Mouse (Mus musculus): ENCODE measurements at regions not wholly inside any gene's neighbourhood (a gene's known extent, or its start where the extent isn't known, plus 50 kb on each side); places are given as distances from the start of the nearest gene placed in this dataset.

GRCm38 (mm10) chr2:48563636-48564035 lies 250.3 kb upstream of the Acvr2a start:
- no peak overlapping the region for H3K4me2 ChIP-seq
- H3K9ac ChIP-seq = no peak overlapping the region
- no peaks in the 10 kb centered on the region for H3K36me3 ChIP-seq
- no peak overlapping the region for H3K27ac ChIP-seq (replicated peaks)
- H3K4me3 ChIP-seq = no peak overlapping the region
- no peaks in the 10 kb centered on the region for H3K4me1 ChIP-seq (replicated peaks)
- H3K27me3 ChIP-seq = no peaks in the 10 kb centered on the region
- WGBS = 89% methylated on average over 3 of the region's 3 CpGs
- H3K9me3 ChIP-seq = no peaks in the 10 kb centered on the region
- ATAC-seq (ENCODE audit: low read depth) = no peak

DNA sequence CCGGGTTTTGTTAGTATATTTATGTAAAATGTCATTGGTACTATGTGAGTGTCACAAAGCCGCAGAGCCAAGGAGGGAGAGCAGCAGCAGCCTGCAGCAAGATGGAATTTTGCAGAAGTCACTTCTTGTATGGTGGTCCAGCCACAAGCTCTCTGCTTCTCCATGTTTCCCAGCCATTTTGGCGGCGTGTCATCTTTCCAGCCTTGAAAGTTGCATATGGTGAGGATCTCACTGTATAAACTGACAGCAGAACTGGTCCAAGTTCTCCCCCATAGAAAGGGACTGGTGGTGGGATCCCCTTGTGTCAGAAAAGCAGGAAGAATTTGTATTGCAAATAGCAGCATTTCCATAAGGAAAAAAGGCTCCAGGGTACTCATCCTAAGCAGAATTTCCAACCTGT lies 249.7 kb upstream of the Acvr2a start:
- H3K4me3 ChIP-seq = no peak overlapping the region
- no peaks in the 10 kb centered on the region for H3K4me1 ChIP-seq (replicated peaks)
- no peaks in the 10 kb centered on the region for H3K9me3 ChIP-seq
- no peak overlapping the region for H3K4me2 ChIP-seq
- no peaks in the 10 kb centered on the region for H3K27me3 ChIP-seq
- H3K9ac ChIP-seq = no peak overlapping the region
- no peak overlapping the region for H3K27ac ChIP-seq (replicated peaks)
- WGBS = 92% methylated on average over 4 of the region's 4 CpGs
- H3K36me3 ChIP-seq = no peaks in the 10 kb centered on the region
- ATAC-seq (ENCODE audit: low read depth) = no peak

DNA sequence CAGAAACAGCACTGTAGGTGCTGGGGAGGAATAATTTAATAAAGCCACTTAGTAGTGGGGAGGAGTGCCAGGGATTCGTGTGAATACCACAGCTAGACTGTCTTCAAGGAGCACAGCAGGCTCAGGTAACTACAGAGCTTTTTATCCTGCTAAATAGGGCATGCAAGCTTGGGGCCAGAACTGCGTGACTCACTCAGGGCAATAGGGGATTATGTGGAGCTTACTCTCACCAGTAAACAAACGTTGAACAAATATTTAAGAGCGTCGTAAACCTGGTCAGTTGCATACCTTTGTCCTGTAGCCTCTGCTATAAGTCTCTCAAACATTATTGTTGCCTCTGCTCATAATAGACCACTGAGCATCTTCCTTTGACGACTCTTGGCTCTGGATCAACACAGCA lies 246.0 kb upstream of the Acvr2a start:
- Histone ChIP-seq H3K27me3 (no peaks in the 10 kb centered on the region), H3K9me3 (no peaks in the 10 kb centered on the region), H3K36me3 (no peaks in the 10 kb centered on the region), H3K4me3 (no peak overlapping the region), H3K9ac (no peak overlapping the region), H3K4me2 (no peak overlapping the region), H3K27ac (replicated peaks) (no peak overlapping the region), H3K4me1 (replicated peaks) (no peaks in the 10 kb centered on the region)
- 60% methylated on average over 6 of the region's 6 CpGs for WGBS
- no peak for ATAC-seq (ENCODE audit: low read depth)

- no peak overlapping the region for H3K4me3 ChIP-seq
- 58% methylated on average over 7 of the region's 7 CpGs for whole genome bisulfite sequencing
- no peaks in the 10 kb centered on the region for H3K27me3 ChIP-seq
- no peak overlapping the region for H3K4me2 ChIP-seq
- H3K9ac ChIP-seq = no peak overlapping the region
- H3K4me1 ChIP-seq (replicated peaks) = no peaks in the 10 kb centered on the region
- no peaks in the 10 kb centered on the region for H3K36me3 ChIP-seq
- no peak overlapping the region for H3K27ac ChIP-seq (replicated peaks)
- no peaks in the 10 kb centered on the region for H3K9me3 ChIP-seq
- ATAC-seq (ENCODE audit: low read depth) = no peak
Observed at GRCm38 (mm10) chr2:48586162-48586830, 227.6 kb upstream of the Acvr2a start.

GRCm38 (mm10) chr2:48586831-48587169 lies 227.1 kb upstream of the Acvr2a start:
- no peak overlapping the region for H3K4me3 ChIP-seq
- no peaks in the 10 kb centered on the region for H3K4me1 ChIP-seq (replicated peaks)
- H3K27me3 ChIP-seq = no peaks in the 10 kb centered on the region
- H3K9ac ChIP-seq = no peak overlapping the region
- no peak overlapping the region for H3K4me2 ChIP-seq
- H3K36me3 ChIP-seq = no peaks in the 10 kb centered on the region
- H3K27ac ChIP-seq (replicated peaks) = no peak overlapping the region
- H3K9me3 ChIP-seq = no peaks in the 10 kb centered on the region
- 53% methylated on average over 4 of the region's 4 CpGs for WGBS
- ATAC-seq (ENCODE audit: low read depth) = no peak

DNA sequence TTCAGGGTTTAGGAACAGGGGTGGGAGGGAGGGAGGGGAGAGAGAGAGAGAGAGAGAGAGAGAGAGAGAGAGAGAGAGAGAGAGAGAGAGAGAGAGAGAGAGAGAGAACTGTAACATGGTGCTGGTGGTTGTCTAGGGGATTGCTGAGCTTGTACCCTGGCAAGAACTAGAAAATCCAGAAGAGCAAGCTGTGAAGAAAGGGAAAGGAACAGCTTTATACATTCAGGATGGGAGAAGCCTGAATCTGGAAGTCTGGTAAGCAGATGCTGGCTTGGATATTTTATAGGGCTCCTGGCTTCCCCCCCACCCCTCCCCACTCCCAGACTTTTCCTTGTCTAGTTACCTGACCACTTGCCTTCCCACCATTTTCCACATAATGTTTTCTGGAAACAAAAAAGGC lies 224.2 kb upstream of the Acvr2a start:
- no peaks in the 10 kb centered on the region for H3K4me1 ChIP-seq (replicated peaks)
- no peak overlapping the region for H3K4me2 ChIP-seq
- no peaks in the 10 kb centered on the region for H3K36me3 ChIP-seq
- no peak overlapping the region for H3K9ac ChIP-seq
- H3K27ac ChIP-seq (replicated peaks) = no peak overlapping the region
- no peaks in the 10 kb centered on the region for H3K9me3 ChIP-seq
- no peaks in the 10 kb centered on the region for H3K27me3 ChIP-seq
- no peak overlapping the region for H3K4me3 ChIP-seq
- no peak for ATAC-seq (ENCODE audit: low read depth)

GRCm38 (mm10) chr2:48597793-48598583 lies 215.9 kb upstream of the Acvr2a start:
- no peak overlapping the region for H3K27ac ChIP-seq (replicated peaks)
- H3K27me3 ChIP-seq = no peaks in the 10 kb centered on the region
- H3K9ac ChIP-seq = no peak overlapping the region
- H3K4me3 ChIP-seq = no peak overlapping the region
- H3K4me2 ChIP-seq = no peak overlapping the region
- no peaks in the 10 kb centered on the region for H3K36me3 ChIP-seq
- no peak for ATAC-seq (ENCODE audit: low read depth)
- peaks cover 3% of the 10 kb centered on the region; the same call in 1 of the 2 replicates for H3K4me1 ChIP-seq (replicated peaks)
- WGBS = 22% methylated on average over 5 of the region's 5 CpGs
- H3K9me3 ChIP-seq = no peaks in the 10 kb centered on the region

GRCm38 (mm10) chr2:48599367-48599766 lies 214.5 kb upstream of the Acvr2a start:
- H3K4me1 ChIP-seq (replicated peaks) = peaks cover 3% of the 10 kb centered on the region; the same call in 1 of the 2 replicates
- ATAC-seq (ENCODE audit: low read depth) = no peak
- H3K36me3 ChIP-seq = no peaks in the 10 kb centered on the region
- H3K4me2 ChIP-seq = no peak overlapping the region
- H3K9me3 ChIP-seq = no peaks in the 10 kb centered on the region
- H3K4me3 ChIP-seq = no peak overlapping the region
- WGBS = 77% methylated on average over 5 of the region's 5 CpGs
- H3K27ac ChIP-seq (replicated peaks) = no peak overlapping the region
- no peaks in the 10 kb centered on the region for H3K27me3 ChIP-seq
- H3K9ac ChIP-seq = no peak overlapping the region

DNA sequence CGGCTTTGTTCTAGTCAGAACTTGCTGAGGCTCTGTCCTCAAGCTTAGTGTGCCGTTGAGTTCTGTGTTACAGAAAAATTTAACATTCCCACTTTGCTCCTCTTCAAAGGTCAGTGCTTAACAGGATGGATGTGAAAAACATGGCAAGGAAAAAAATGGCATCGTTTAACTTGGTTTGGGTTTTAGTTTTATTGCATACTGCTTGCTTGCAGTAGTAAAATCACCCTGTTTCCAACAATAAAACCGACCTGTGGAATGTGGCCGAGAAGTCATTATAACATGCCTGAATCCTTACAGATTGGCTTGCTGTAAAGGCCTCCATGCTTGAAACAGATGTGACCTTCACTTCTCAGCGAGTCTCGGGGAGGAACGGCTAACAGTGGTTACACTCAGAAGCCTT lies 212.1 kb upstream of the Acvr2a start:
- Histone ChIP-seq H3K36me3 (no peaks in the 10 kb centered on the region), H3K4me3 (no peak overlapping the region), H3K27me3 (no peaks in the 10 kb centered on the region), H3K9ac (no peak overlapping the region), H3K4me2 (no peak overlapping the region), H3K4me1 (replicated peaks) (peaks cover 3% of the 10 kb centered on the region; the same call in 1 of the 2 replicates), H3K9me3 (no peaks in the 10 kb centered on the region), H3K27ac (replicated peaks) (no peak overlapping the region)
- 33% methylated on average over 8 of the region's 8 CpGs for WGBS
- no peak for ATAC-seq (ENCODE audit: low read depth)

DNA sequence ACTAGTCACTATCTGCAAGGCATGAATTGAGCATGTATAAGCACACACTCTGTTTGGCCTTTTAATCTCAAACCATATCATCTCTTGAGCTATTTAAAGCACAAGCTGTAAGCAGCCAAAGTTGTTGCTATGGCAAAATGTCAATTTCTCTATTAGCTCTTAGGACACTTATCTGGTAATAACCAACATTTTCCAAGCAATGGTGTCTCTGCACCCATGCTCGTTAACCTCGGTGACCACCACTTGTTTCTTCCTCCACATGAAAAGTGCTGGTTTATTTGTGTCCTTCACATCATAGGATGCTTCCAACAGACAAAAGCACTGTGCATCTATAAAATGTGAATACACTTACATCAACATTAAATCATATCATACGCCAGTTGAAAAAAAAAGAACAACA lies 204.4 kb upstream of the Acvr2a start:
- no peaks in the 10 kb centered on the region for H3K9me3 ChIP-seq
- WGBS = 94% methylated on average over 3 of the region's 3 CpGs
- no peak for ATAC-seq (ENCODE audit: low read depth)
- H3K4me1 ChIP-seq (replicated peaks) = no peaks in the 10 kb centered on the region
- H3K9ac ChIP-seq = no peak overlapping the region
- H3K27ac ChIP-seq (replicated peaks) = no peak overlapping the region; the same call in 1 of the 2 replicates
- no peaks in the 10 kb centered on the region for H3K36me3 ChIP-seq
- no peak overlapping the region for H3K4me3 ChIP-seq
- no peaks in the 10 kb centered on the region for H3K27me3 ChIP-seq
- H3K4me2 ChIP-seq = no peak overlapping the region

GRCm38 (mm10) chr2:48612251-48612650 lies 201.7 kb upstream of the Acvr2a start:
- WGBS = 62% methylated on average over 3 of the region's 3 CpGs
- Histone ChIP-seq H3K36me3 (no peaks in the 10 kb centered on the region), H3K27me3 (no peaks in the 10 kb centered on the region), H3K4me3 (no peak overlapping the region), H3K27ac (replicated peaks) (no peak overlapping the region), H3K9ac (no peak overlapping the region), H3K4me1 (replicated peaks) (peaks cover 4% of the 10 kb centered on the region; the same call in 1 of the 2 replicates), H3K4me2 (no peak overlapping the region), H3K9me3 (no peaks in the 10 kb centered on the region)
- no peak for ATAC-seq (ENCODE audit: low read depth)

GRCm38 (mm10) chr2:48617141-48617699 lies 196.7 kb upstream of the Acvr2a start:
- Histone ChIP-seq H3K27ac (replicated peaks) (no peak overlapping the region), H3K4me1 (replicated peaks) (peaks cover 5% of the 10 kb centered on the region; the same call in 1 of the 2 replicates), H3K36me3 (no peaks in the 10 kb centered on the region), H3K27me3 (no peaks in the 10 kb centered on the region), H3K9ac (no peak overlapping the region), H3K4me3 (no peak overlapping the region), H3K9me3 (no peaks in the 10 kb centered on the region), H3K4me2 (no peak overlapping the region)
- WGBS = 36% methylated on average over 3 of the region's 3 CpGs
- no peak for ATAC-seq (ENCODE audit: low read depth)

Data from neural tube, embryonic 13.5 days (tissue).